Comparison of ENCODE assay signal across 12 mouse cellular contexts in genomic region chr2:37757784-37758183, GRCm38 (mm10). TPM values are rescaled to one million over a fixed set of nuclear protein-coding genes. Genes with fewer than 3 reads are reported as not detected.
A peak's percentile ranks its signal among the peaks of the same experiment; 100 is the strongest.
DNase-seq lines count a peak whose midpoint lies in the region; ATAC-seq and TF ChIP-seq lines count a peak whose summit lies in the region.
"Had no signal": no experiment of that assay in that cellular context is flagged by ENCODE, and none has a peak within 500 bp of the region (broad histone marks: within the 10 kb centered on the region; RNA-seq: fewer than 3 reads in every experiment).

No protein-coding gene starts in this region.

- H3K9ac ChIP-seq in hindbrain, postnatal 0 days (replicated peaks; ENCODE audit: low read length) = no peak overlapping the region
- H3K9ac ChIP-seq in embryonic facial prominence, embryonic 14.5 days (ENCODE audit: low read depth, low read length) = peak overlapping the region; percentile 60; the same call in 1 of the 2 replicates
- H3K9ac ChIP-seq in hindbrain, embryonic 11.5 days (ENCODE audit: low read depth, low read length) = peak overlapping the region; percentile 21; the same call in 1 of the 2 replicates
- 0 out of 2 replicates have a peak overlapping the region, but pooled peaks have one; percentile 34 for H3K9ac ChIP-seq in midbrain, embryonic 14.5 days (replicated peaks; ENCODE audit: low read length)

- H3K27ac ChIP-seq in hindbrain, embryonic 10.5 days = peak overlapping the region; percentile 76
- H3K27ac ChIP-seq in hindbrain, postnatal 0 days = no peak overlapping the region
- H3K27ac ChIP-seq in embryonic facial prominence, embryonic 14.5 days (replicated peaks; ENCODE audit: low read depth, low read length) = peak overlapping the region; percentile 63; the same call in 1 of the 2 replicates
- peak overlapping the region; percentile 61 for H3K27ac ChIP-seq in hindbrain, embryonic 11.5 days (ENCODE audit: low read depth, low read length)
- peak overlapping the region; percentile 74 for H3K27ac ChIP-seq in midbrain, embryonic 14.5 days (replicated peaks; ENCODE audit: low read depth, low read length)
- H3K27ac ChIP-seq: layer of hippocampus, adult 2 months had no signal

- no peak for TF ChIP-seq CTCF in hindbrain, postnatal 0 days (IDR thresholded peaks at IDR 0.05; ENCODE audit: low read depth)

- no peak for DNase-seq in hindbrain, embryonic 10.5 days (ENCODE audit: low spot score)
- DNase-seq in hindbrain, postnatal 0 days (ENCODE audit: low spot score) = no peak
- no peak for DNase-seq in embryonic facial prominence, embryonic 14.5 days (ENCODE audit: low spot score)
- no peak for DNase-seq in hindbrain, embryonic 11.5 days (ENCODE audit: low spot score)
- no peak for DNase-seq in midbrain, embryonic 14.5 days
- DNase-seq in urinary bladder, postnatal 4 days (ENCODE audit: low spot score in 2 of 2) = no peak
- DNase-seq: gastrocnemius, postnatal 25 days; liver had no signal

- H3K4me1 ChIP-seq in hindbrain, embryonic 10.5 days (replicated peaks) = peaks cover 54% of the 10 kb centered on the region
- H3K4me1 ChIP-seq in hindbrain, postnatal 0 days (ENCODE audit: insufficient read depth, low read length) = no peaks in the 10 kb centered on the region
- H3K4me1 ChIP-seq in embryonic facial prominence, embryonic 14.5 days (ENCODE audit: control insufficient read depth, insufficient read depth, low read length) = peaks cover 23% of the 10 kb centered on the region
- no peaks in the 10 kb centered on the region; the same call in 1 of the 2 replicates for H3K4me1 ChIP-seq in hindbrain, embryonic 11.5 days (replicated peaks; ENCODE audit: control insufficient read depth, insufficient read depth, low read length)
- peaks cover 14% of the 10 kb centered on the region for H3K4me1 ChIP-seq in midbrain, embryonic 14.5 days (ENCODE audit: control insufficient read depth, insufficient read depth, low read length)

- no peak for ATAC-seq in hindbrain, postnatal 0 days
- no peak for ATAC-seq in embryonic facial prominence, embryonic 14.5 days (ENCODE audit: low read depth)
- 0 out of 2 replicates have a peak, but pooled peaks have one; percentile 2 for ATAC-seq in hindbrain, embryonic 11.5 days (ENCODE audit: low FRiP score)
- no peak for ATAC-seq in midbrain, embryonic 14.5 days (ENCODE audit: low FRiP score, low TSS enrichment)
- ATAC-seq in megakaryocyte progenitor cell, adult 5-6 weeks (replicated peaks; ENCODE audit: poor library complexity) = no peak
- ATAC-seq: activated CD4-positive, CD25-positive, alpha-beta regulatory T cell, adult 4 months had no signal

- peaks cover 38% of the 10 kb centered on the region for H3K27me3 ChIP-seq in hindbrain, embryonic 10.5 days (ENCODE audit: insufficient read depth, poor library complexity, severe bottlenecking)
- H3K27me3 ChIP-seq in hindbrain, postnatal 0 days (ENCODE audit: insufficient read depth, low read length) = no peaks in the 10 kb centered on the region
- H3K27me3 ChIP-seq in embryonic facial prominence, embryonic 14.5 days (replicated peaks; ENCODE audit: control insufficient read depth, insufficient read depth, low read length) = no peaks in the 10 kb centered on the region
- H3K27me3 ChIP-seq in hindbrain, embryonic 11.5 days (ENCODE audit: control insufficient read depth, insufficient read depth, low read length) = no peaks in the 10 kb centered on the region; the same call in 1 of the 2 replicates
- no peaks in the 10 kb centered on the region for H3K27me3 ChIP-seq in midbrain, embryonic 14.5 days (ENCODE audit: control insufficient read depth, insufficient read depth, low read length)

- no peaks in the 10 kb centered on the region for H3K9me3 ChIP-seq in hindbrain, embryonic 10.5 days
- no peaks in the 10 kb centered on the region for H3K9me3 ChIP-seq in hindbrain, postnatal 0 days (ENCODE audit: low read length)
- H3K9me3 ChIP-seq in embryonic facial prominence, embryonic 14.5 days (ENCODE audit: control insufficient read depth, low read length) = no peaks in the 10 kb centered on the region
- no peaks in the 10 kb centered on the region for H3K9me3 ChIP-seq in hindbrain, embryonic 11.5 days (ENCODE audit: control insufficient read depth, low read length)
- no peaks in the 10 kb centered on the region for H3K9me3 ChIP-seq in midbrain, embryonic 14.5 days (ENCODE audit: control insufficient read depth, low read length)
- H3K9me3 ChIP-seq: megakaryocyte, embryonic 14.5 days had no signal

- H3K36me3 ChIP-seq in hindbrain, embryonic 10.5 days = no peaks in the 10 kb centered on the region
- H3K36me3 ChIP-seq in hindbrain, postnatal 0 days (ENCODE audit: insufficient read depth, low read length) = no peaks in the 10 kb centered on the region
- no peaks in the 10 kb centered on the region for H3K36me3 ChIP-seq in embryonic facial prominence, embryonic 14.5 days (ENCODE audit: control insufficient read depth, insufficient read depth, low read length)
- H3K36me3 ChIP-seq in hindbrain, embryonic 11.5 days (ENCODE audit: control insufficient read depth, insufficient read depth, low read length) = no peaks in the 10 kb centered on the region
- H3K36me3 ChIP-seq in midbrain, embryonic 14.5 days (ENCODE audit: control insufficient read depth, insufficient read depth, low read length) = no peaks in the 10 kb centered on the region

- H3K4me3 ChIP-seq in hindbrain, embryonic 10.5 days = 0 out of 2 replicates have a peak overlapping the region, but pooled peaks have one; percentile 36
- no peak overlapping the region for H3K4me3 ChIP-seq in hindbrain, postnatal 0 days (ENCODE audit: low read length)
- no peak overlapping the region for H3K4me3 ChIP-seq in embryonic facial prominence, embryonic 14.5 days (ENCODE audit: low read depth, low read length)
- no peak overlapping the region for H3K4me3 ChIP-seq in hindbrain, embryonic 11.5 days (ENCODE audit: low read depth, low read length)
- H3K4me3 ChIP-seq in midbrain, embryonic 14.5 days (replicated peaks; ENCODE audit: low read depth, low read length) = no peak overlapping the region
- H3K4me3 ChIP-seq: layer of hippocampus, adult 2 months; megakaryocyte, embryonic 14.5 days had no signal

- H3K4me2 ChIP-seq in hindbrain, postnatal 0 days (ENCODE audit: low read depth, low read length) = no peak overlapping the region
- peak overlapping the region; percentile 47 for H3K4me2 ChIP-seq in embryonic facial prominence, embryonic 14.5 days (ENCODE audit: low read depth, low read length)
- H3K4me2 ChIP-seq in hindbrain, embryonic 11.5 days (replicated peaks; ENCODE audit: low read depth, low read length) = no peak overlapping the region
- peak overlapping the region; percentile 29; the same call in 1 of the 2 replicates for H3K4me2 ChIP-seq in midbrain, embryonic 14.5 days (ENCODE audit: low read length)

- 79% methylated on average over 4 of the region's 4 CpGs for WGBS in hindbrain, embryonic 10.5 days
- WGBS in hindbrain, postnatal 0 days = 78% methylated on average over 4 of the region's 4 CpGs
- WGBS in embryonic facial prominence, embryonic 14.5 days = 80% methylated on average over 4 of the region's 4 CpGs
- 82% methylated on average over 4 of the region's 4 CpGs for WGBS in hindbrain, embryonic 11.5 days
- 77% methylated on average over 4 of the region's 4 CpGs for WGBS in midbrain, embryonic 14.5 days

RNA-seq across cellular contexts. Expression of gene Crb2, which starts 18.3 kb away (rescaled TPM):
- polyA plus RNA-seq in hindbrain, embryonic 10.5 days (2016; fragmentation: Nextera tagmentation; extraction: Ambion mirVana) = 19.5 and 20.5 TPM in 2 replicates
- total RNA-seq in hindbrain, postnatal 0 days (2014; rRNA removed) = 10.9 and 20.1 TPM in 2 replicates
- polyA plus RNA-seq in hindbrain, postnatal 0 days (2015; fragmentation: Nextera tagmentation; extraction: Ambion mirVana) = 2.4 and 3.4 TPM in 2 replicates
- 0.18 and 0.28 TPM in 2 replicates for polyA plus RNA-seq in embryonic facial prominence, embryonic 14.5 days (2014; fragmentation: Nextera tagmentation; extraction: Ambion mirVana)
- polyA plus RNA-seq in hindbrain, embryonic 11.5 days (2014; fragmentation: Nextera tagmentation; extraction: Ambion mirVana) = 6.2 and 7.7 TPM in 2 replicates
- polyA plus RNA-seq in midbrain, embryonic 14.5 days (2014; fragmentation: Nextera tagmentation; extraction: Ambion mirVana) = 3.5 and 5.8 TPM in 2 replicates
- total RNA-seq in megakaryocyte progenitor cell, adult 5-6 weeks (2015) = not detected in 2 replicates
- total RNA-seq in megakaryocyte progenitor cell, adult 5-6 weeks (2017) = not detected in 2 replicates
- total RNA-seq: gastrocnemius, postnatal 25 days had no signal

RNA-seq across cellular contexts. Expression of gene Strbp, which starts 54.1 kb away (rescaled TPM):
- polyA plus RNA-seq in hindbrain, embryonic 10.5 days (2016; fragmentation: Nextera tagmentation; extraction: Ambion mirVana) = 54.9 and 59.3 TPM in 2 replicates
- total RNA-seq in hindbrain, postnatal 0 days (2014; rRNA removed) = 49.6 and 85.0 TPM in 2 replicates
- 97.5 and 102 TPM in 2 replicates for polyA plus RNA-seq in hindbrain, postnatal 0 days (2015; fragmentation: Nextera tagmentation; extraction: Ambion mirVana)
- 35.5 and 38.1 TPM in 2 replicates for polyA plus RNA-seq in embryonic facial prominence, embryonic 14.5 days (2014; fragmentation: Nextera tagmentation; extraction: Ambion mirVana)
- 99.3 and 101 TPM in 2 replicates for polyA plus RNA-seq in hindbrain, embryonic 11.5 days (2014; fragmentation: Nextera tagmentation; extraction: Ambion mirVana)
- 134 and 155 TPM in 2 replicates for polyA plus RNA-seq in midbrain, embryonic 14.5 days (2014; fragmentation: Nextera tagmentation; extraction: Ambion mirVana)
- 53.9 and 54.8 TPM in 2 replicates for total RNA-seq in megakaryocyte progenitor cell, adult 5-6 weeks (2015)
- 50.3 and 80.3 TPM in 2 replicates for total RNA-seq in megakaryocyte progenitor cell, adult 5-6 weeks (2017)

Comparison
In these comparisons a context has a peak if more than half of its experiments do, and no peak if none do; other contexts are left out.
1. H3K4me2 ChIP-seq: peak in embryonic facial prominence, embryonic 14.5 days (single experiment) and midbrain, embryonic 14.5 days (single experiment); none in hindbrain, postnatal 0 days (single experiment) and hindbrain, embryonic 11.5 days (single experiment).